Mouse (Mus musculus) liver, adult 2 months (tissue): ENCODE results near the gene Proser1.

Source experiments
- CTCF ChIP-seq: fragments of 200-500 bp; IDR thresholded peaks from 2 replicates; pipeline ENCODE4 v1.5.1; 2011; ENCODE audit warnings: low read depth, low read length, control low read depth
- POLR2A ChIP-seq: fragments of 200-500 bp; IDR thresholded peaks from 2 replicates; pipeline ENCODE4 v1.6.1; 2011; ENCODE audit warnings: low read length, control low read depth; ENCODE audit not compliant: insufficient read depth; ENCODE audit errors: extremely low read depth

GRCm38 (mm10) chr3:53465330-53465729 lies 1.9 kb downstream of the Proser1 start:
- TF ChIP-seq POLR2A, result no peak
- TF ChIP-seq CTCF, result no peak
